Mouse (Mus musculus): Measurements from ENCODE around the gene Hivep2. TPM values are rescaled to one million over a fixed set of nuclear protein-coding genes. Genes with fewer than 3 reads are reported as not detected.

The Hivep2 gene
- polyA plus RNA-seq, 1 experiment from 2014 or later = 1.2 TPM

DNA sequence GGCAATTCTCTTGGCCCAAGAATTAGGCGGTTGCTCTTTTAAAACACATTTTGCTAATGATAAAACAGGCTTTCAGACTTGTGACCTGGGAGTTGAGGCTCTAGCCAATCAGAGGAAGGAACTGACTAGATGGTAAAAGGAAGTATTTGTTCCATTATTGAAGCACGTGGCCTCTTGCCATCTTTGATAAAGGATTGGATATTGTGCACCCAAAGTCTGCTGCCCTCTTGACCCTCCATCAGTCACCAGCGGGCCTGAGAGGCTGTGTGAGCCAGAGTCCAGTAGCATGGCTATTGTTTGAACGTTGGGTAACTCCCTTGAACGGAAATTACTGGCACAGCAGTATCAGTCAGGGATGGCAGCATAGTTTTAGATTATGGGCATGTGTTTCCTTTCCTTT lies 69.7 kb downstream of the Hivep2 start:
- no peak overlapping the region for H3K4me3 ChIP-seq
- no peaks in the 10 kb centered on the region for H3K27me3 ChIP-seq (ENCODE audit: low read depth, poor library complexity, severe bottlenecking)
- H3K36me3 ChIP-seq = no peaks in the 10 kb centered on the region
- 0 out of 2 replicates have a peak, but pooled peaks cover 2% of the 10 kb centered on the region for H3K4me1 ChIP-seq
- 70% methylated on average over 5 of the region's 5 CpGs for WGBS
- H3K9me3 ChIP-seq (replicated peaks) = no peaks in the 10 kb centered on the region
- DNase-seq (ENCODE audit: low spot score) = no peak
- no peak overlapping the region for H3K27ac ChIP-seq (replicated peaks)

DNA sequence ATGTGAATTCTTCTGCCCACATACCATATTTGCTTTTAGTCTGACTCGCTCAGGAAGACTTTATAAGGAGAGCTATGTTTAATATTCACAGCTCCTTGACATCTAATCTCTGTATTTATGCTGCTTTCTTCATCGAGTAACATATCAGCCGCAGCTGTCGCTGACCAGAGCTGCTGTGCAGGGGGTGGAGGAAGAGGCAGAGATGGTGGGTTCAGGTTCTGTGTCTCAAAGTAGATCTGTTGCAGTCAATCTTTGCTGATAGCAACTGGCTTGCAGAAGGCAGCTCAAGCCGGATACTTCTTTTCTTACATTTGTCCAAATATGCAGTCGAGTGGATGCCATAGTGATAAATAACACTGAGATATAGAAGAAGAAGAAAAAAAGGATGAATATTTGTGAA lies 70.6 kb downstream of the Hivep2 start:
- Histone ChIP-seq H3K27ac (replicated peaks) (no peak overlapping the region), H3K4me1 (0 out of 2 replicates have a peak, but pooled peaks cover 2% of the 10 kb centered on the region), H3K27me3 (ENCODE audit: low read depth, poor library complexity, severe bottlenecking) (no peaks in the 10 kb centered on the region), H3K9me3 (replicated peaks) (no peaks in the 10 kb centered on the region), H3K4me3 (no peak overlapping the region), H3K36me3 (no peaks in the 10 kb centered on the region)
- no peak for DNase-seq (ENCODE audit: low spot score)
- WGBS = 89% methylated on average over 6 of the region's 6 CpGs

DNA sequence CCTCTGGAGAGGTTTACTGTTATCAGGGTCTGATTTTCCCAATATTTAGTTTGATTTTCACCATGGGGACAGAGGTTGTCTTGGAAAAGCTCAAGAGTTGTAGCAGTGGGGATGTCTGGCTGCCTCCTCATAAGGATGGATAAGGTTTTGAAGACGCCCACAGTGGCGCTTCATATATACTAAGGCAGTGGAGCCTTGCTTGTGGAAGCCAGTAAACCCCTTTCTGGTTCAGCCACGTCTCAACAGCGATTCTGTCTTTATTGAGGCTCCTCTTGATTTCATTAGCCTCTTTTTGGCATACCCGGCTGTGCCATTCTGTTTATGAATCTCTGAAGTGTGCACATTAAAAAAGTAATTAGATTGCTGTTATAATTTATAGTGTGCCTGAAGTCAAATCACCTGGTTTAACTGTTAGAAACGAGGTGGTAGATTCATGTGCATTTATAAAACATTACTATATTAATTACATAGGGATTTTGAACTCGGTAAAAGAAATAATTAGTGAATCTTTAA lies 72.2 kb downstream of the Hivep2 start:
- 86% methylated on average over 7 of the region's 7 CpGs for WGBS
- DNase-seq (ENCODE audit: low spot score) = no peak
- Histone ChIP-seq H3K27ac (replicated peaks) (no peak overlapping the region), H3K4me3 (no peak overlapping the region), H3K27me3 (ENCODE audit: low read depth, poor library complexity, severe bottlenecking) (no peaks in the 10 kb centered on the region), H3K9me3 (replicated peaks) (no peaks in the 10 kb centered on the region), H3K36me3 (no peaks in the 10 kb centered on the region), H3K4me1 (0 out of 2 replicates have a peak, but pooled peaks cover 2% of the 10 kb centered on the region)

DNA sequence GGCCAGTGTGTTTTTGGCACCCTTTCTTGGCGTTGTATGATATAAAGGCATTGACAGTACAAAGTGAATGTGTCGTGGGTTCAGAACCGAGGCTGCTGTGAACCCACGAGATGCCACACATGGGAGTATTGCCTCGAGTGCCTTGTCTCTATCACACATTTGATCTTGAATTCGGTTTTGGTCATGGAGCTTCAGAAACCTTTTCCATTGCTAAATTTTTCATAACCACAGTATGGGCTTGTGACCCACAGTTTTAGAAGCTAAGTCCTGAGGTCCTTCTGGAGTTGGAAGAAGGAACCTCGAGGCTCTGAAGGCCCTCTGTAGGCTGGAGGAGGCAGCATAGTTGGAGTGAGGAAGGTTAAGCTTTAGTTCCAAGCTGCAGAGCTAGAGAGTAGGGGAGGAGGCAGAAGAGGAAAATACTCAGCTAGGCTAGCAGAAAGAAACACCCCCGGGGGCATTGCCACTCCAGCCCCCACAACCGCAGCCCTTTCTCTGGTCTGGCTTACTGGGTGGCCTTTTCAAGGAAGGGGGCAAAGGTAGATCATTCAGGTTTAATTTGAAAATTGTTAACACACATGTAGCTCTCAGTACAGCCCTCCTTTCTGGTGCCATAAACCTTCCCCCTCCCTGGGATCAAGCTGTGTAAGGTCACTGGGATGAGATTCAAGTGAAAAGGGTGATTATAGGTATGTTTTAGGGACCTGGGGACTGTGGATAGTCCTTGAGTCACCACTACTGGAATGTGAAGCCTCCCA lies 75.0 kb downstream of the Hivep2 start:
- H3K4me1 ChIP-seq = peaks cover 20% of the 10 kb centered on the region
- no peaks in the 10 kb centered on the region for H3K27me3 ChIP-seq (ENCODE audit: low read depth, poor library complexity, severe bottlenecking)
- H3K27ac ChIP-seq (replicated peaks) = no peak overlapping the region
- no peak overlapping the region for H3K4me3 ChIP-seq
- no peaks in the 10 kb centered on the region for H3K36me3 ChIP-seq
- 85% methylated on average over 9 of the region's 9 CpGs for WGBS
- no peak for DNase-seq (ENCODE audit: low spot score)
- no peaks in the 10 kb centered on the region for H3K9me3 ChIP-seq (replicated peaks)

DNA sequence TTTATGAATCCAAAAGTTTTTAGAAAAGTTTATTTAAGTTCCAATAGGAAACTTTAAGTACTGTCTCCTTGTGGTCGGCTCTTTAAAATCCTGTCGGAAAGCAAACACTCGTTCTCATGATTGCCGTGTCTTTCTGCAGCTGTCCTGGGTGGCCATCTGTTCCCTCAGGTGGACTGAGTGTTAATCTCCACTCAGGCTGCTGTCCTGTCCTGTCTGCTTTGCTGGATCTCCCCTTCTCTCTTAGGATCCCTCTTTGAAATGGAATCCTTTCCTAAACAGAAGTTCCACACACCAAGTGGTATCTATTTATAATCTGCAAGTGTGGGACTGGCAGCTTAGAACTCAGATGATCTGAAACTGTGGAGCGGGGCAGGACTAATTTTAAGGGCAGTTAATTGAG lies 75.7 kb downstream of the Hivep2 start:
- H3K4me1 ChIP-seq = peaks cover 27% of the 10 kb centered on the region
- H3K9me3 ChIP-seq (replicated peaks) = no peaks in the 10 kb centered on the region
- H3K27me3 ChIP-seq (ENCODE audit: low read depth, poor library complexity, severe bottlenecking) = no peaks in the 10 kb centered on the region
- DNase-seq (ENCODE audit: low spot score) = no peak
- H3K27ac ChIP-seq (replicated peaks) = no peak overlapping the region
- H3K4me3 ChIP-seq = no peak overlapping the region
- H3K36me3 ChIP-seq = no peaks in the 10 kb centered on the region
- 88% methylated on average over 5 of the region's 5 CpGs for WGBS

DNA sequence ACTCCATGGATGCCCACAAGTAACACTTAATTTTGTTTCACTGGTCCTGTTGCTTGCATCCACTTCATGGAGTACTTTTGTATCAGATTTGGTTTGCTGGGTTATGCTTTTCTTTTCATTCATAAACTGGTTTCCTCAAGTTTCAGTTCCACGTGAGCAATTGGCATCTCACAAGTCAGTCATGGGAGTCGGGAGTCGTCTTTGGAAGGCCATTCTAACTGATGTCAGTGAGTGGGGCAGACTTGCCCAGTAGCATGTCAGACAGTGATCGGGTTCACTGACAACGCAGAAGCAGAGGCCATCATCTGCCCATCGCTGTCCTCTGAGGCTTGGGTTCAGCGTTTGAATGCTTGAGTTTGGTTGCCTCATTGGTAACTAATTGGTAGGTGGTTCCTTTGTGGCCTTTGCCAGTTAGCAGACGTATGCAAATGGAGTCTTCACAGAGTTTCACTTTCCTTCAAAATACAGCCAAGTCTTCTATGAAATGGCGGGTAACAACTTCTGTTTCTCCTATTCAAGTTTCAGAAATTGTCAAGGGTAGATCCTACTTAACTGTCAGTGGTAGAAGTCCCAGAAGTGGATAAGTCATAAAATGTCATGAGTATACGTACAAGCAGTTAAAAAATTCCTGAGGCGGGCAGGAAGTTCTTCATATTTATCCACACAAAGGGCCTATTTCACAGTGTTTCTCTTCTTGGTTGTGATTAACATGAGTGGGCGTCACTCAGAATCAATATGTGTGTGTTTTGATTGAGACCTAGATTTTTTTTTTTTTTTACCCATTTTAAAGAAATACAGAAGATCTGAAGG lies 76.9 kb downstream of the Hivep2 start:
- Histone ChIP-seq H3K27ac (replicated peaks) (no peak overlapping the region), H3K4me1 (peaks cover 35% of the 10 kb centered on the region), H3K9me3 (replicated peaks) (no peaks in the 10 kb centered on the region), H3K36me3 (no peaks in the 10 kb centered on the region), H3K4me3 (no peak overlapping the region), H3K27me3 (ENCODE audit: low read depth, poor library complexity, severe bottlenecking) (no peaks in the 10 kb centered on the region)
- WGBS = 89% methylated on average over 12 of the region's 12 CpGs
- no peak for DNase-seq (ENCODE audit: low spot score)

DNA sequence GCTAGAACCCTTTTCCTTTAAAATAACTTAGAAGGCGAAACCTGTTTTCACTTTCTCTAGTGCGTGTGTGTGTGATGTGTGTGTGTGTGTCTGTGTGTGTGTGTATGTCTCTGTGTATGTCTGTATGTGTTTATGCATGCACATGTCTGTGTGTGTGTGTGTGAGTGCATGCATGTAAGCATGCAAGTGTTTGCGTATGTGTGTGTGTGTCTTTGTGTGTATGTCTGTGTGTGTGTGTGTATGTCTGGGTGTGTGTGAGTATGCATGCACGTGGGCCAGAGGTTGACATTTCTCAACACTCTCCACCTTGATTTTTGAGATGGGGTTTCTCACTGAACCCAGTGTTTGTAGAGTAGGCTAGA lies 77.5 kb downstream of the Hivep2 start:
- 89% methylated on average over 4 of the region's 4 CpGs for WGBS

DNA sequence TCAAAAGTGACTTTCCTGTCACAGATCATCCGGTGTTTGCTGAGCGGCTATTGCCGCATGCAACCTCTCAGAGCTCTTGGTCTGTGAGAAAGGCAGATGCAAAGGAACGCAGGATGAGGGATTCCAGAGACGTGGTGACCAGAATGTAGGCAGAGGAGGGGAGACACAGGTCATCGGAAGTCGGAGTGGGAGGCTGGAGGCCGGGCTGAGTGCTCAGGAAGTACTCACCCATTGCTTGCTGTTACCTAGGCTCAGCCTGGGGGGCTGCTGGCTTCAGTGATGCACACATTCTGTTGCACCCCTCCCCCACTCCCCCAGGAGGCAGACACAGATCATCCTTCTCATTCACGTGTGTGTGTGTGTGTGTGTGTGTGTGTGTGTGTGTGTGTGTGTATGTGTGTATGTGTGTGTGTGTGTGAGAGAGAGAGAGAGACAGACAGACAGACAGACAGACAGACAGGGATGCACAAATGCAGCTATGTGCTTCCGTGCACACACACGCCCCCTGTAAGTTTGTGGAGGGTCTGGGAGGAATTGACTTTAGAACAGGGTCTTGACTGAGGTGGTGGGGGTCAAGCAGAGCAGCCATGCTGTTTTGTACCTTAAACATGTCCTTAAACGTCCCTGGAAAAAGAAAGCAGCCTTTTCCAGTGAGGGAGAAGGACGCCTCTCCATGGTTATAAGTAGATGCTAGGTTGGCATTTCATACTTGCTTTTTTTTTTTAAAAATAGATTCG lies 78.3 kb downstream of the Hivep2 start:
- Histone ChIP-seq H3K27me3 (ENCODE audit: low read depth, poor library complexity, severe bottlenecking) (no peaks in the 10 kb centered on the region), H3K36me3 (no peaks in the 10 kb centered on the region), H3K4me1 (peaks cover 50% of the 10 kb centered on the region), H3K9me3 (replicated peaks) (no peaks in the 10 kb centered on the region), H3K27ac (replicated peaks) (0 out of 2 replicates have a peak overlapping the region, but pooled peaks have one; percentile 46), H3K4me3 (no peak overlapping the region)
- 56% methylated on average over 14 of the region's 14 CpGs for WGBS
- DNase-seq (ENCODE audit: low spot score) = no peak

More for the DNA sequence above, 77.5 kb downstream of the Hivep2 start:
- Histone ChIP-seq H3K4me1 (peaks cover 41% of the 10 kb centered on the region), H3K27ac (replicated peaks) (no peak overlapping the region), H3K36me3 (no peaks in the 10 kb centered on the region), H3K9me3 (replicated peaks) (no peaks in the 10 kb centered on the region), H3K4me3 (no peak overlapping the region), H3K27me3 (ENCODE audit: low read depth, poor library complexity, severe bottlenecking) (no peaks in the 10 kb centered on the region)
- DNase-seq (ENCODE audit: low spot score) = no peak

DNA sequence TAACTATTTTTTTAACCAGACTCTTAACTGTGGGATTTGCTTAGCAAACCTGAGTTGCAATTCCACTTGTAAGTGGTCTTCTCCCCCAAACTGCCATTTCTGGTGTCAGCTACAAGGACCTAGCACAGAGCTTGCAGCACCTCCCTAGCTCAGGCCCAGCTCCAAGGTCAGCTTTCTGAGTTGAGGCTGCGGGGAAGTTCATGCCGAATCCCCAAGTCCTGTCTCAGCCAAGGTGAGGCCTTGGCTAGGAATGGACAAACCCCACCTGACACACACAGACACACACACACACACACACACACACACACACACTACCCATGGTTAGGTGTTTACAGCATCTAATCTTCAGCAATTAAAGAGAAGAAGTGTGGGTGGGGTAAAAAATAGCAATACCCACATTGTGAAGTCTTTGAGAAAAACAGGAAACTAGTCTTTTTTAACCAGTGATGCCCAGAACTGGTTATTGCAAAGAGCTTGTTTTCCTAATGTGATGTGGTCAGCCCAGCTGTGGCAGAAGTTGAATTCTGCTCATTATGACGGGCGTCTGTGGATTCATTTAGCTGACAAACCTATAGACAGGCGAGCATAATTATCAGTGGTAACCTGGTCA lies 79.0 kb downstream of the Hivep2 start:
- H3K27me3 ChIP-seq (ENCODE audit: low read depth, poor library complexity, severe bottlenecking) = no peaks in the 10 kb centered on the region
- no peaks in the 10 kb centered on the region for H3K36me3 ChIP-seq
- DNase-seq (ENCODE audit: low spot score) = no peak
- H3K4me1 ChIP-seq = peaks cover 51% of the 10 kb centered on the region
- WGBS = 84% methylated on average over 5 of the region's 5 CpGs
- H3K27ac ChIP-seq (replicated peaks) = no peak overlapping the region
- H3K4me3 ChIP-seq = no peak overlapping the region
- H3K9me3 ChIP-seq (replicated peaks) = no peaks in the 10 kb centered on the region

DNA sequence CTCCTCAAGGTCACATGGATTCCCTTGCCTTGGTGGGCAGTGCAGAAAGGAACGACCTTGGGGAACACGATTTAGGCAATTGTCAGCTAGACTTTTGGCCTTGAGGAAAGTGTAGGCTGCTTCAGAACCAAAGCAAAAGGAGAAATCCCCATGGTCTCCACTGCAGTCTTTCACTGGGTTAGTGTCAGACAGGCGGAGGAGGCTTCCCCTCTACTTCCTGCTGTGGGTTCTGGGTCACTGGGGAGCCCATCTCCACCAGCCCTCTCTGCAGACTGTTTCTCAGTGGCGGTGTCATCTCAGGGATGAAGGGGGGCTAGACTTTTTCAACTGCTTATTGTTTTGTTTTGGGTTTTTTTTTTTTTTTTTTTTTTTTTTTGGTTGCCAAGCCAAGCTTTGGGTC lies 79.9 kb downstream of the Hivep2 start:
- Histone ChIP-seq H3K36me3 (no peaks in the 10 kb centered on the region), H3K4me3 (no peak overlapping the region), H3K4me1 (peaks cover 51% of the 10 kb centered on the region), H3K27me3 (ENCODE audit: low read depth, poor library complexity, severe bottlenecking) (no peaks in the 10 kb centered on the region), H3K27ac (replicated peaks) (peak overlapping the region; percentile 68; the same call in 1 of the 2 replicates), H3K9me3 (replicated peaks) (no peaks in the 10 kb centered on the region)
- no peak for DNase-seq (ENCODE audit: low spot score)
- WGBS = 59% methylated on average over 4 of the region's 4 CpGs

DNA sequence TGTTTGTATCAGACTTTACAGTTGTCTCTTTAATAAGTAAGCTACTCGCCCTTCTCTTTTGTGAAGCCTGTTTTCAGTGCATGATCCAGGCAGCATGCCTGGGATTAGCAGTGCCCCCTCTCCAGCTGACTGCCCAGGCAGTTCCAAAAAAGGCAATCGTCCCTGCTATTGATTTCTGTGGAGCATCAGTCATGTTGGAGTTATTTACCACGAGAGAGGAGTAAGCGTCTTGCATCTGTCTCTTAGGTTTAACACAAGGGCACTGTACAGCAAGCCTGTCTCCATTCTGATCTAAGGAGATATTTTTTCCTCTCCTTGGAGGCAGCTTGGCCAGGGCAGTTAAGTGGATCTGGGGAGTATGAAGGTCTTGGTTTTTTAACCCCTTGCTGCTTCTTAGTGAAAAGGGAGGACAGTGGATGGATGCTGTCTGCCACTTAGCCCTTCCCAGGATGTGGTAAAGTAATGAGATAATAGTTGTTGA lies 80.3 kb downstream of the Hivep2 start:
- no peaks in the 10 kb centered on the region for H3K36me3 ChIP-seq
- no peaks in the 10 kb centered on the region for H3K27me3 ChIP-seq (ENCODE audit: low read depth, poor library complexity, severe bottlenecking)
- H3K4me3 ChIP-seq = no peak overlapping the region
- no peaks in the 10 kb centered on the region for H3K9me3 ChIP-seq (replicated peaks)
- peak; percentile 32 for DNase-seq (ENCODE audit: low spot score)
- H3K27ac ChIP-seq (replicated peaks) = peak overlapping the region; percentile 57
- WGBS = 30% methylated on average over 4 of the region's 4 CpGs
- H3K4me1 ChIP-seq = peaks cover 51% of the 10 kb centered on the region

DNA sequence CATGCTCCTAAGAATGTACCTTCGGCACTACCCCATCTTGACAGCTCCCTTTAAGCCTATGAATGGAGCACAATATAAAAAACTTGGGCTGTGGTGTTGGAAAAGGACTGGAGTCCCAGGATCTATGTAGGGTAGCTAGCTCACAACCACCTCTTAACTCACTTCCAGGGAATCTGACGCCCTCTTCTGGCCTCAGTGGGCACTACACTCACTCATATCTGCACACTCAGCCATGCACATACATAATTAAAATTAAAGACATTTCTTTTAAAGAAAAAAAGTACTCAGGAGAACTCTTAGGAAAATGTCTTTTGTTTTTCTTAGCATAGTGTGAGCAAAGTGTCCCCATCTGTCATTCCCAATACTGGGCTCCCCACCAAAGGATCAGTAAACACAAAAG lies 81.1 kb downstream of the Hivep2 start:
- DNase-seq (ENCODE audit: low spot score) = no peak
- Histone ChIP-seq H3K36me3 (no peaks in the 10 kb centered on the region), H3K4me1 (peaks cover 51% of the 10 kb centered on the region), H3K9me3 (replicated peaks) (no peaks in the 10 kb centered on the region), H3K27ac (replicated peaks) (no peak overlapping the region), H3K4me3 (no peak overlapping the region), H3K27me3 (ENCODE audit: low read depth, poor library complexity, severe bottlenecking) (no peaks in the 10 kb centered on the region)
- WGBS = 70% methylated on average over 2 of the region's 2 CpGs
